Mouse (Mus musculus) thymus, postnatal 0 days (tissue): ENCODE data around the gene Pax5. TPM values are rescaled to one million over a fixed set of nuclear protein-coding genes. Genes with fewer than 3 reads are reported as not detected.
A peak's percentile ranks its signal among the peaks of the same experiment; 100 is the strongest.

Source experiments
- DNase-seq: peaks from one replicate; pipeline ENCODE4 v3.0.0-alpha.2; 2015; ENCODE audit warnings: low spot score
- polyA plus RNA-seq: library from polyadenylated mRNA; unstranded; fragments of >200 nt; fragmentation: Nextera tagmentation; extraction: Ambion mirVana; gene quantifications from 2 replicates; pipeline ENCODE4 v1.2.1, GENCODE M21; 2015

Pax5 gene
- polyA plus RNA-seq, 1 experiment from 2014 or later: 0.03 TPM

- DNase-seq: no peak
Observed at GRCm38 (mm10) chr4:44551470-44551869, 158.8 kb downstream of the Pax5 start.

GRCm38 (mm10) chr4:44549029-44549428 lies 161.3 kb downstream of the Pax5 start:
- DNase-seq: no peak

- DNase-seq: no peak
Observed at GRCm38 (mm10) chr4:44545669-44546068, 164.6 kb downstream of the Pax5 start.

- DNase-seq: no peak
Observed at GRCm38 (mm10) chr4:44544495-44544894, 165.8 kb downstream of the Pax5 start.

GRCm38 (mm10) chr4:44543880-44544279 lies 166.4 kb downstream of the Pax5 start:
- DNase-seq: no peak

GRCm38 (mm10) chr4:44542101-44542500 lies 168.2 kb downstream of the Pax5 start:
- no peak for DNase-seq

GRCm38 (mm10) chr4:44538488-44538887 lies 171.8 kb downstream of the Pax5 start:
- DNase-seq: no peak

- no peak for DNase-seq
Observed at GRCm38 (mm10) chr4:44536794-44537193, 173.5 kb downstream of the Pax5 start.

GRCm38 (mm10) chr4:44535646-44536045 lies 174.6 kb downstream of the Pax5 start:
- no peak for DNase-seq

- DNase-seq: no peak
Observed at GRCm38 (mm10) chr4:44533286-44533685, 177.0 kb downstream of the Pax5 start.

- DNase-seq: no peak
Observed at GRCm38 (mm10) chr4:44532731-44533130, 177.6 kb downstream of the Pax5 start.

- no peak for DNase-seq
Observed at GRCm38 (mm10) chr4:44525336-44525735, 185.0 kb downstream of the Pax5 start.

- DNase-seq: no peak
Observed at GRCm38 (mm10) chr4:44518923-44519322, 191.4 kb downstream of the Pax5 start.

GRCm38 (mm10) chr4:44513981-44514380 lies 196.3 kb downstream of the Pax5 start:
- no peak for DNase-seq

- peak; percentile 20 for DNase-seq
Observed at GRCm38 (mm10) chr4:44511682-44512081, 198.6 kb downstream of the Pax5 start.

GRCm38 (mm10) chr4:44508386-44509226 lies 201.7 kb downstream of the Pax5 start:
- DNase-seq: no peak

- no peak for DNase-seq
Observed at GRCm38 (mm10) chr4:44507861-44508260, 202.4 kb downstream of the Pax5 start.

- DNase-seq: no peak
Observed at GRCm38 (mm10) chr4:44504998-44505397, 205.3 kb downstream of the Pax5 start.

- no peak for DNase-seq
Observed at GRCm38 (mm10) chr4:44502196-44502867, 208.0 kb downstream of the Pax5 start.

GRCm38 (mm10) chr4:44498156-44498555 lies 212.1 kb downstream of the Pax5 start:
- DNase-seq: no peak

GRCm38 (mm10) chr4:44495836-44496235 lies 214.5 kb downstream of the Pax5 start:
- no peak for DNase-seq

GRCm38 (mm10) chr4:44493756-44494155 lies 216.5 kb downstream of the Pax5 start:
- no peak for DNase-seq

- DNase-seq: no peak
Observed at GRCm38 (mm10) chr4:44490872-44491271, 219.4 kb downstream of the Pax5 start.
